Mouse (Mus musculus) spleen, postnatal 14 days (tissue): ENCODE measurements around the gene Tnfsf13.

Source experiments
- DNase-seq, 2 experiments: peaks; one replicate each; pipeline ENCODE4 v3.0.0; 2021 to 2022; ENCODE audit warnings: low spot score in 2 of 2

Gene Tnfsf13

GRCm38 (mm10) chr11:69681314-69682208, 4.0 kb downstream of the Tnfsf13 start, which contains the start of gene Senp3:
Senp3 (minus strand) TSS chr11:69682084.
- peak; percentile 89 to 96 for DNase-seq

GRCm38 (mm10) chr11:69680136-69680855, 5.3 kb downstream of the Tnfsf13 start:
- no peak for DNase-seq

GRCm38 (mm10) chr11:69679144-69679543, 6.4 kb downstream of the Tnfsf13 start:
- DNase-seq, result no peak

GRCm38 (mm10) chr11:69672211-69672706, 13.3 kb downstream of the Tnfsf13 start, which contains the start of gene Eif4a1:
Eif4a1 (minus strand) TSS chr11:69672423.
- DNase-seq, result peak; percentile 98 to 99

- DNase-seq, result peak in 1 of 2 experiments; percentile 36
Observed at GRCm38 (mm10) chr11:69671726-69672124, 13.9 kb downstream of the Tnfsf13 start.

GRCm38 (mm10) chr11:69670786-69671725, 14.5 kb downstream of the Tnfsf13 start:
- DNase-seq, result peak; percentile 84 to 92

- DNase-seq, result no peak
Observed at GRCm38 (mm10) chr11:69666665-69667005, 18.9 kb downstream of the Tnfsf13 start.

GRCm38 (mm10) chr11:69665961-69666664, 19.5 kb downstream of the Tnfsf13 start, which contains the start of gene Cd68:
Cd68 (minus strand) TSS chr11:69666153.
- DNase-seq, result peak in 1 of 2 experiments; percentile 45

- no peak for DNase-seq
Observed at GRCm38 (mm10) chr11:69665457-69665960, 20.1 kb downstream of the Tnfsf13 start.

- DNase-seq, result no peak
Observed at GRCm38 (mm10) chr11:69664841-69665240, 20.7 kb downstream of the Tnfsf13 start.

- DNase-seq, result no peak
Observed at GRCm38 (mm10) chr11:69663795-69664194, 21.8 kb downstream of the Tnfsf13 start.

GRCm38 (mm10) chr11:69662967-69663671, 22.5 kb downstream of the Tnfsf13 start:
- DNase-seq, result no peak

GRCm38 (mm10) chr11:69662213-69662966, 23.2 kb downstream of the Tnfsf13 start, which contains the start of gene Mpdu1:
Mpdu1 (minus strand) TSS chr11:69662642.
- DNase-seq, result peak; percentile 83 to 90

GRCm38 (mm10) chr11:69661221-69661881, 24.2 kb downstream of the Tnfsf13 start:
- no peak for DNase-seq

- DNase-seq, result no peak
Observed at GRCm38 (mm10) chr11:69657462-69657881, 28.1 kb downstream of the Tnfsf13 start.

GRCm38 (mm10) chr11:69656617-69657461, 28.7 kb downstream of the Tnfsf13 start:
- DNase-seq, result peak in 1 of 2 experiments; percentile 49

- no peak for DNase-seq
Observed at GRCm38 (mm10) chr11:69656065-69656455, 29.5 kb downstream of the Tnfsf13 start.
